16 mouse cellular contexts compared by ENCODE assay signal in genomic region chr5:62748168-62748567, GRCm38 (mm10).
"Had no signal": no experiment of that assay in that cellular context is flagged by ENCODE, and none has a peak within 500 bp of the region (broad histone marks: within the 10 kb centered on the region; RNA-seq: fewer than 3 reads in every experiment).

No protein-coding gene starts in this region.

- H3K9me3 ChIP-seq: lung, embryonic 15.5 days; megakaryocyte, embryonic 14.5 days; midbrain, embryonic 13.5 days; midbrain, embryonic 15.5 days; neural tube, embryonic 12.5 days; stomach, embryonic 15.5 days had no signal

- H3K27ac ChIP-seq: lung, embryonic 15.5 days; macrophage; midbrain, embryonic 13.5 days; midbrain, embryonic 15.5 days; neural tube, embryonic 12.5 days; stomach, embryonic 15.5 days; stomach, postnatal 0 days had no signal

- H3K9ac ChIP-seq: lung, embryonic 15.5 days; midbrain, embryonic 13.5 days; midbrain, embryonic 15.5 days; neural tube, embryonic 12.5 days; stomach, embryonic 15.5 days had no signal

- ATAC-seq: lung, postnatal 0 days; midbrain, embryonic 13.5 days; midbrain, embryonic 15.5 days had no signal

- H3K27me3 ChIP-seq: lung, embryonic 15.5 days; megakaryocyte, embryonic 14.5 days; midbrain, embryonic 13.5 days; midbrain, embryonic 15.5 days; neural tube, embryonic 12.5 days; stomach, embryonic 15.5 days had no signal

- DNase-seq: lung, postnatal 14 days; lung, postnatal 36 days; right cerebral cortex, postnatal 14 days; thymus, adult 2 months; thymus, postnatal 25 days; thymus, postnatal 4 days had no signal

- H3K4me2 ChIP-seq: lung, embryonic 15.5 days; midbrain, embryonic 11.5 days; midbrain, embryonic 13.5 days; midbrain, embryonic 15.5 days; neural tube, embryonic 12.5 days; stomach, embryonic 15.5 days had no signal

- H3K4me1 ChIP-seq: lung, embryonic 15.5 days; midbrain, embryonic 13.5 days; midbrain, embryonic 15.5 days; neural tube, embryonic 12.5 days; stomach, embryonic 15.5 days had no signal

- H3K4me3 ChIP-seq: lung, embryonic 15.5 days; megakaryocyte, embryonic 14.5 days; midbrain, embryonic 13.5 days; midbrain, embryonic 15.5 days; neural tube, embryonic 12.5 days; stomach, embryonic 15.5 days had no signal

- H3K36me3 ChIP-seq: lung, embryonic 15.5 days; midbrain, embryonic 13.5 days; midbrain, embryonic 15.5 days; neural tube, embryonic 12.5 days; stomach, embryonic 15.5 days had no signal
